Mouse (Mus musculus) hindbrain, embryonic 12.5 days (tissue): Measurements from ENCODE around the gene Klhl22. TPM values are rescaled to one million over a fixed set of nuclear protein-coding genes. Genes with fewer than 3 reads are reported as not detected.

Experiments used
- ATAC-seq: fragments of 200-750 bp; cut with Nextera tagmentation; 2 replicates; pipeline ENCODE4 v1.8.0; 2017; ENCODE audit warnings: moderate TSS enrichment; ENCODE audit not compliant: low FRiP score
- H3K27ac ChIP-seq: fragments of 300-500 bp; sonication (generic); 2 replicates; pipeline ENCODE4 v1.5.1; 2016; ENCODE audit warnings: mild to moderate bottlenecking
- H3K27me3 ChIP-seq: fragments of 300-500 bp; sonication (generic); 2 replicates; pipeline ENCODE4 v1.6.1; 2016; ENCODE audit warnings: mild to moderate bottlenecking
- H3K36me3 ChIP-seq: fragments of 300-500 bp; sonication (generic); 2 replicates; pipeline ENCODE4 v1.6.1; 2016; ENCODE audit warnings: mild to moderate bottlenecking
- H3K4me1 ChIP-seq: fragments of 300-500 bp; sonication (generic); 2 replicates; pipeline ENCODE4 v1.6.1; 2016
- H3K4me2 ChIP-seq: fragments of 300-500 bp; sonication (generic); replicated peaks from 2 replicates; pipeline ENCODE4 v1.6.1; 2016; ENCODE audit warnings: mild to moderate bottlenecking
- H3K4me3 ChIP-seq: fragments of 300-500 bp; sonication (generic); 2 replicates; pipeline ENCODE4 v1.5.1; 2016; ENCODE audit warnings: mild to moderate bottlenecking
- H3K9ac ChIP-seq: fragments of 300-500 bp; sonication (generic); 2 replicates; pipeline ENCODE4 v1.6.1; 2016; ENCODE audit warnings: mild to moderate bottlenecking, moderate library complexity
- H3K9me3 ChIP-seq: fragments of 300-500 bp; sonication (generic); replicated peaks from 2 replicates; pipeline ENCODE4 v1.6.1; 2016; ENCODE audit warnings: mild to moderate bottlenecking
- WGBS: fragments of 180-500 bp; shearing (Covaris S2); methylation state at CpG from one replicate; pipeline ENCODE4 v1.1.7; 2016; 5-methylcytosine and 5-hydroxymethylcytosine counted together
- polyA plus RNA-seq: library from polyadenylated mRNA; unstranded; fragments of >200 nt; fragmentation: Nextera tagmentation; extraction: Ambion mirVana; gene quantifications from 2 replicates; pipeline ENCODE4 v1.2.1, GENCODE M21; 2016

Klhl22 gene
- polyA plus RNA-seq, 1 experiment from 2014 or later, result 63.9 TPM

DNA sequence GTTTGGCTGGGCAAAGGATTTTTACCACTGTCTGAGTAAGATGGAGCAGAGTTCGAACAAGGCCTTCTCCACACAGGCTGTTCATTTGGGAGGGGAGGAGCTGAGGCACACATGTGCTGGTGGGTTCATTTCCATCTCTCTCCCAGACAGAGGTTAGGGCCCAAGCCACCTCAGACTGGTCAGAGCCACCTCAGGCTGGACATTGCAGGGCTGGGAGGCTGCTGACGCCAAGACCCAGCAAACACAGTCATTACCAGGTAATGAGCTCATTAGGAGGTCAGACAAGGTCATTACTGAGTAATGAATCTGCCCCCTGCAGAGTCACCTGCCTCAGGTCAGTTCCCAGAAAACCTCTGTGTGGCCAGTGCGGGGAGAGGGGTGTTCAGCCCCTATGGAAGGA lies 69.4 kb downstream of the Klhl22 start:
- peaks cover 13% of the 10 kb centered on the region for H3K4me1 ChIP-seq
- H3K36me3 ChIP-seq, result no peaks in the 10 kb centered on the region
- no peak overlapping the region for H3K27ac ChIP-seq
- no peak overlapping the region for H3K4me3 ChIP-seq
- no peak overlapping the region for H3K4me2 ChIP-seq
- WGBS, result 74% methylated on average over 3 of the region's 3 CpGs
- H3K27me3 ChIP-seq, result peaks cover 49% of the 10 kb centered on the region
- no peaks in the 10 kb centered on the region for H3K9me3 ChIP-seq
- ATAC-seq, result no peak
- no peak overlapping the region for H3K9ac ChIP-seq

DNA sequence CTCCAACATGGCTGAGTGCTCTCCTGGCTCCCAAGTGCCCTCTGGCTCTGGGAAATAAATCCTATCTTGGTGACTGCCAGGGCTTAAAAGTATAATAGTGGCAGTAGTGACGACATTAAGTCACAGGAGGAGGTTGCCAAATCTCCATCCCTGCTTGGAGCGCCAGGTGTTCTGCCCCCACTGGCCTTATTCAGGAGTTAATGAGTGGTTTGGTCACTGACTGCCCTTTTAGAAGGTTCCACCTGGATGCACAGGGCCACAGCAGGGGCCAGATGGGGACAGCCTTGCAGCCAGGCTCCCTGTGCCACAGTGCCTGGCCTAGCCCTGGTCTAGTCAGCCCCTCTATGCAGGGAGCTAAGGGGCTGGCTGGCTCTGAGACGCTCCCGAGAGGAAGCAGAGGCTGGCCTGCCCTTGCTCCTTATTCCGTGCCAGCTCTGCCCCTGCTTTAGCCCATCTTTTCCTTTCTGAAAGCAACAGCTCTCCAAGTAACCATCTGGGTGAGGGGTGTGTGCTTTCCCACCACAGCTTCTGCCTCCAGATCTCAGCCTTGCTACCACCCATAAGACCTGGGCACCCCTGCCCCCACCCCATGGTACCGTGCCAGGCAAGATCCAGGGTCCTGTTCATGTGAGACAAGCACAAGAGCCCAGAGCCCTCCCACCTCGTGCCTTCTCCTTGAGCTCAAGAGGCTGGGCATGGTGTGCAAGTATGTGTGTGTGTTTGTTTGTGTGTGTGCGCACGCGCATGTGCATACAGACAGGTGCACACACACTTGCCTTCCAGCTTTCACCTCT lies 71.2 kb downstream of the Klhl22 start:
- H3K4me3 ChIP-seq, result no peak overlapping the region
- no peak overlapping the region for H3K27ac ChIP-seq
- no peak for ATAC-seq
- H3K27me3 ChIP-seq, result peaks cover 66% of the 10 kb centered on the region
- 65% methylated on average over 10 of the region's 10 CpGs for WGBS
- H3K9me3 ChIP-seq, result no peaks in the 10 kb centered on the region
- H3K9ac ChIP-seq, result no peak overlapping the region
- H3K36me3 ChIP-seq, result no peaks in the 10 kb centered on the region
- no peak overlapping the region for H3K4me2 ChIP-seq
- peaks cover 18% of the 10 kb centered on the region for H3K4me1 ChIP-seq

DNA sequence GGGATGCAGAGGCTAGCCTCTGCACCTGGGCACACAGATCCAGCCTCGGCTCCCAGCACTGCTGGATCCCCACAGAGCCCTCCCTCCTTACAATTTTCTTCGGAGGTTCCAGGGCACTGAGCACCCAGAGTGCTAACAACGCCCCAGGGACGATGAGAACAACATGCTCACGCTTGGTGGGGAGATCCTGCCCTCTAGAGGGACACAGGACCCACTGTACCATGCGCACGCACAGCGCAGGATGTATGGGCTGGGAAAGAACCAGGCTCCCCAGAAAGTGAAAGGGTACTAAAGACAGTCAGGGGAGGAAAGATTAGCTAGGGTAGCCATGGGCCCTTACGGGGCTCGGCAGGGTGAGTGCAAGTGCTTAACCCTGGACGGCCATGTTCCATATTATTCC lies 72.4 kb downstream of the Klhl22 start:
- ATAC-seq, result no peak
- no peaks in the 10 kb centered on the region for H3K9me3 ChIP-seq
- no peak overlapping the region for H3K4me3 ChIP-seq
- H3K27ac ChIP-seq, result no peak overlapping the region
- 9% methylated on average over 11 of the region's 11 CpGs for WGBS
- H3K9ac ChIP-seq, result no peak overlapping the region
- no peaks in the 10 kb centered on the region for H3K36me3 ChIP-seq
- H3K4me2 ChIP-seq, result no peak overlapping the region
- H3K27me3 ChIP-seq, result peaks cover 78% of the 10 kb centered on the region
- H3K4me1 ChIP-seq, result peaks cover 18% of the 10 kb centered on the region

DNA sequence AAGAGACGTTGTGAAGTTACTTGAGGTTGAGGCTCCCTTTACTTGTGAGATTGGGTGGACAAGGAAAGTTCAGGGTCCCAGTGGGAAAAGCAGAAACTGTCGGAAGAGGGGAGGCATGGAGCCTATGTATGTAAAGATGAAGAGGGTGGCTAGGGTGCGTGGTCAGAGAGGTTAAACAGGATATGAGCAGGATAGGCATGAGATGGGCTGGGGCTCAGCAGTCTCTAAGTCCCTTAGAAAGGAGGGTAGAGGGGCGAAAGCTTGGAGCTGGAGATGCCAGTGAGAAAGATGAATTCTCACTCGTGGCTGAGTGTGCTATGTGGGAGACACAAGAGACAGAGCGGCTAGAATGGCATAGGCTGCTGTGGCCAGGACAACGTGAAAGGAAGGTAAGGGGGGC lies 73.4 kb downstream of the Klhl22 start, which contains the start of gene B830017H08Rik:
Gene B830017H08Rik, plus strand, starts transcription at position 301 of the 400 bp plus-strand sequence.
- no peak for ATAC-seq
- 24% methylated on average over 7 of the region's 7 CpGs for WGBS

DNA sequence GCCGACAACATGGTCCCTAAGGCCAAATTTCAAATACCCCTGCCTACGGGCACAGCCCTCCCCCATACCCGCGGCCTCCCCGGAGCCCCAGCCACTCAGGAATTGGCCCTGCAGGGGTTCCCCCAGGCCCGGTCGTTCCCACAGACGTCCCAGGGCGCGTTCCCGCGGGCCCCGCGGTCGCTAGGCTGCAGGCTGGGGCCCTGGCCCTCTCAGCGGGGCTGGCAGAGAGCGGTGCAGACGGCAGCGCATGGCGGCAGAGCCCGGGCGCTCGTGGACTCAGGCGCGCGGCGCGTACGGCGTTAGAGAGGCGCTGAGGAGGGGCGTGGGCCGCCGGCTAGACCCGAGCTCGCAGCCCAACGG lies 73.9 kb downstream of the Klhl22 start:
- under 1% methylated on average over 36 of the region's 37 CpGs for WGBS
- Histone ChIP-seq H3K27ac (peak overlapping the region; percentile 82), H3K4me1 (peaks cover 18% of the 10 kb centered on the region), H3K4me2 (peak overlapping the region; percentile 99), H3K9ac (peak overlapping the region; percentile 77), H3K27me3 (peaks cover 90% of the 10 kb centered on the region), H3K4me3 (peak overlapping the region; percentile 65), H3K36me3 (no peaks in the 10 kb centered on the region; the same call in 1 of the 2 replicates), H3K9me3 (no peaks in the 10 kb centered on the region)
- ATAC-seq, result peak; percentile 58

More for the DNA sequence above, 73.4 kb downstream of the Klhl22 start, which contains the start of gene B830017H08Rik:
- peak within 1 kb of the TSS; percentile 77 for H3K9ac ChIP-seq
- H3K4me2 ChIP-seq, result peak within 1 kb of the TSS; percentile 99
- peak within 1 kb of the TSS; percentile 82 for H3K27ac ChIP-seq
- peaks cover 18% of the 10 kb centered on the region for H3K4me1 ChIP-seq
- peak within 1 kb of the TSS; percentile 65 for H3K4me3 ChIP-seq
- H3K36me3 ChIP-seq, result no peaks in the 10 kb centered on the region
- peaks cover 89% of the 10 kb centered on the region for H3K27me3 ChIP-seq
- no peaks in the 10 kb centered on the region for H3K9me3 ChIP-seq

DNA sequence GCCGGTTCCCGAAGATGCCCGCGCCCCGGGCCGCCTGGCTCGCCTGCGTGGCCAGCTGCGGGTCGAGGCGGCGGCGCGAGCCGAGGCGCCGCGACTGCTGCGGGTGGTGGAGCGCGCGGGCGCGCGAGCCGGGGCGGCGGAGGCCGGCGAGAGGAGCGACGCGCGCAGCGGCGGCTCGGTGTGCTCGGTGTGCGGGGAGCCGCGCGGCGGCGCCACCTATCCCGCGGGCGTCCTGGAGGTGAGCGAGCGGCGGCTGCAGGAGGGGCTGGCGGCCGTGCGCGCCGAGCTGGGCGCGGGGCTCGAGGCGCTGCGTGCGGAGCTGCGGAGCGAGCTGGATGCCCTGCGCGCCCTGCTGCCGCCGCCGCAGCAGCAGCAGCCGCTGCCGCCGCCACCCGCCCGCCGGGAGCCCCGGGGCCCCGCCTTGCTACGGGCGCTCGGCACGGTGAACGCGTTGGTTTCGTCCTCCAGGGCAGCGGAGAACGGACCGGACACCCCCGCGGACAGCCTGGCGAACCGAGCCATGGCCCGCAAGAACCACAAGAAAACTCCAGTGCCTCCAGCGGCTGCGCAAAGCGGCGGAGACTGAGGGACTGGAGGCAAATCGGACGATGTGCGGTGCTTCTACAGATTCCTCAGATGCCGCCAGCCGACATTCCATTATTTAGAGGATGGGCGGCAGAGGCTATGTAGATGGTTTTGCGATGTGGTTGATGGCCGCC lies 74.4 kb downstream of the Klhl22 start:
- H3K36me3 ChIP-seq, result peaks cover 5% of the 10 kb centered on the region; the same call in 1 of the 2 replicates
- peak overlapping the region; percentile 65 for H3K4me3 ChIP-seq
- H3K4me1 ChIP-seq, result peaks cover 18% of the 10 kb centered on the region
- peak overlapping the region; percentile 77 for H3K9ac ChIP-seq
- H3K27ac ChIP-seq, result peak overlapping the region; percentile 82
- ATAC-seq, result peak; percentile 63
- H3K27me3 ChIP-seq, result peaks cover 87% of the 10 kb centered on the region
- H3K4me2 ChIP-seq, result peak overlapping the region; percentile 99
- H3K9me3 ChIP-seq, result no peaks in the 10 kb centered on the region
- under 1% methylated on average over 68 of the region's 103 CpGs for WGBS

DNA sequence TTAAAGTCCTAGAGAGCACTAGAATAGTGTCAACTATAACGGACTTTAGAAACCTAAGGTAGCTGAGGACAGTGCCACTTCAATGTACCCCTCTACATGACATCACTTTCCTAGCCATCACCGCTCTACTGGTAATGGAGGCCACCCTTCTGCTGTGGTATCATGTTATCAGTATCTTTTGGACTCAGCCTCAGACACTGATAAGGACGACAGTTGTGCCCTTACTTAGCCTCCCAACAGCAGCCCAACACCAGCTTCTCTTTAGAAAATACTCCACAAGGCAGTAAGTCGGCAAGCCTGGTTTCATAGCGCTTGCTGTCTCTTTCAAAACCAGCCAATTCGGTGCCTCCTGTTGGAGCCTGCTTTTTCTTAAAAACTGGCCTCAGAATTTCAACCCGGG lies 75.1 kb downstream of the Klhl22 start:
- Histone ChIP-seq H3K36me3 (peaks cover 7% of the 10 kb centered on the region; the same call in 1 of the 2 replicates), H3K27me3 (peaks cover 83% of the 10 kb centered on the region), H3K9ac (peak overlapping the region; percentile 77), H3K9me3 (no peaks in the 10 kb centered on the region), H3K4me1 (peaks cover 18% of the 10 kb centered on the region), H3K4me3 (peak overlapping the region; percentile 65), H3K27ac (peak overlapping the region; percentile 82), H3K4me2 (peak overlapping the region; percentile 99)
- ATAC-seq, result 0 out of 2 replicates have a peak, but pooled peaks have one; percentile 6
- 56% methylated on average over 7 of the region's 7 CpGs for WGBS

DNA sequence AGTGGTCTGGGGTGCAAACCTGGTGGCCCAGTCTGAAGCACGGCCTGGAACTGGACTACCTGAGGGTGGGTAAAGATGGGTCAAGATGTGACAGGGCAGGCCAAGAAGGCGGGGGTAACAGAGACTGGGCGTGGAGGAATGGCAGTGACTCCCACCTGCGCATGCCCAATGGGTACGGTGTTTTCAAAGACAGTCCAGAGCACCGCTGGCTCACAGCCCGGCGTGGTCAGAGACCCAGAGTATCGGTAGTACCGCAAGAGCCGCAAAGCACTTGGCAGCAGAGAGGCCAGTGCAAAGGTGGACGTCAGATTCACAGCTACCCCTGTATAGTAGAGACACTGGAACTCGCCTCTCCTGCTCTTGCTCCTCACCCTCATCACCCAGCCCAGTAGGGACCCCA lies 76.1 kb downstream of the Klhl22 start:
- WGBS, result 49% methylated on average over 13 of the region's 13 CpGs
- H3K9ac ChIP-seq, result no peak overlapping the region
- H3K27me3 ChIP-seq, result peaks cover 74% of the 10 kb centered on the region
- no peaks in the 10 kb centered on the region for H3K9me3 ChIP-seq
- no peak overlapping the region for H3K4me2 ChIP-seq
- H3K27ac ChIP-seq, result no peak overlapping the region
- no peak overlapping the region for H3K4me3 ChIP-seq
- H3K4me1 ChIP-seq, result peaks cover 18% of the 10 kb centered on the region
- H3K36me3 ChIP-seq, result peaks cover 16% of the 10 kb centered on the region; the same call in 1 of the 2 replicates
- ATAC-seq, result no peak

DNA sequence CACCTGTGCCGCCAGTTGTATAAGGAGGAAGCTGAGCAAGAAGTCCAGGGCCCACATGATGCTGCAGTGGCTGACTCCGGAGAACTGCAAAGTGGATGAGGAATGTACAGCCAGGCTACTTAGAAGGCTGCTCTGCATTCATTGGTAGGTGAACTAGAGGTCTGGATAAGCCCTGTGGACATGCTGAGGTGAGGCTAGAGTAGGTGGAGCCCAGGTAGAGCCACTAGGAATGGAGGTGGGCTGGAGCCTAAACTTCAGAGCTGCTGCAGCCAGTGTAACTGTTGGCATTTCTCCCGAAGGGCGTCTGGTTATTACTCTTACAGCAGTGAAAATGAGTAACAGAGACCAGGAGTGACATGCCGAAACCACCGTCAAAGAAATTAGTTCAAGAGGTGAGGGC lies 78.6 kb downstream of the Klhl22 start, which contains the start of gene Car15:
Gene Car15, minus strand, starts transcription at position 314 of the 400 bp plus-strand sequence.
- Histone ChIP-seq H3K4me2 (no peak within 1 kb of the TSS), H3K9ac (no peak within 1 kb of the TSS), H3K27me3 (peaks cover 48% of the 10 kb centered on the region), H3K27ac (no peak within 1 kb of the TSS), H3K4me3 (no peak within 1 kb of the TSS), H3K36me3 (peaks cover 41% of the 10 kb centered on the region), H3K4me1 (peaks cover 12% of the 10 kb centered on the region), H3K9me3 (no peaks in the 10 kb centered on the region)
- WGBS, result 83% methylated on average over 6 of the region's 6 CpGs
- ATAC-seq, result no peak

DNA sequence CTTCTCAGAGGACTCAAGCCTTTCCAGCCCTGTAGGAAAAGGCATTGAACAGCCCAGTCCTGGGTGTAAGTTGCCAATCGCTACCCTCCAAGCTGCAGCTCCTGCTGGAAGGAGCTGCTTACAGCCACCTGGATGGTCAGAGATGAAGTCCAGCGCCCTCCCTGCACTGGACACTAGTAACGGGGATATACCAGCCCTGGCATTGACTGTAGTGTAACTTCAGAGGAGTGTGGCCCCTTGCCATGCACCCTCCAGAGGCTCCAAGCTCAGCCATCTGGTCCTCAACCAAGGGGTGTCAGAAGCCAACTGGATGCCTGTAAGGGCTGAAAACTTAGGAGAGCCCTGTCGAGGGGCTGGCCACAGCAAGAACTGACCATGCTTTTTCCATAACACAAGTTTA lies 80.6 kb downstream of the Klhl22 start:
- Histone ChIP-seq H3K9ac (no peak overlapping the region), H3K4me3 (no peak overlapping the region), H3K9me3 (no peaks in the 10 kb centered on the region), H3K27me3 (peaks cover 30% of the 10 kb centered on the region), H3K27ac (no peak overlapping the region), H3K36me3 (peaks cover 61% of the 10 kb centered on the region), H3K4me1 (no peaks in the 10 kb centered on the region), H3K4me2 (no peak overlapping the region)
- no peak for ATAC-seq
- WGBS, result 91% methylated on average over 4 of the region's 4 CpGs

DNA sequence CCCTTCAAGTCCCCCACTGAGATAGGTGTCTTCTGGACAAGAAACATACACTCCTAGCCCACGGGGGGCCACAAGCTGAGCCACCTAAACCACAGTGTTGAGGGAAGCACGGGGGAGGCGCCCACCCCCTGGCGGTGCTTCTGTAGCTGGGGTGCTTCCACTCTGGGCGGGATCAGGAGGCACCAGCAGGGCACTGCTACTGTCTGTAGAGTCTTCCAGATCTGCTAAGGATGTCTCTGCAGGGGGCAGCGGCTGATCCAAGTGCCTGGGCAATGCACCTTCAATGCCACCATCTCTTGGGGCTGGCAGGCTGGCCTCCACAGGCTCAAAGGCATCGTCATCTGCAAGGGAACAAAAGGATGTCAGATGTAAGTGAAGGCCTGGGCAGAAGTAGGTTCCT lies 83.0 kb downstream of the Klhl22 start:
- peaks cover 85% of the 10 kb centered on the region for H3K36me3 ChIP-seq
- WGBS, result 94% methylated on average over 7 of the region's 7 CpGs
- no peaks in the 10 kb centered on the region for H3K4me1 ChIP-seq
- no peak overlapping the region for H3K9ac ChIP-seq
- no peaks in the 10 kb centered on the region for H3K9me3 ChIP-seq
- no peak overlapping the region for H3K4me2 ChIP-seq
- no peak overlapping the region for H3K27ac ChIP-seq
- peaks cover 5% of the 10 kb centered on the region for H3K27me3 ChIP-seq
- no peak overlapping the region for H3K4me3 ChIP-seq
- ATAC-seq, result no peak
